Mouse (Mus musculus): ENCODE measurements at regions not wholly inside any gene's neighbourhood (a gene's known extent, or its start where the extent isn't known, plus 50 kb on each side); places are given as distances from the start of the nearest gene placed in this dataset.

- Histone ChIP-seq H3K4me3 (ENCODE audit: low read length) (no peak overlapping the region), H3K4me1 (replicated peaks; ENCODE audit: control insufficient read depth, insufficient read depth, low read length) (no peaks in the 10 kb centered on the region), H3K27ac (ENCODE audit: low read length) (no peak overlapping the region), H3K9me3 (ENCODE audit: control insufficient read depth, low read length) (no peaks in the 10 kb centered on the region), H3K36me3 (ENCODE audit: control insufficient read depth, insufficient read depth, low read length) (no peaks in the 10 kb centered on the region), H3K27me3 (ENCODE audit: control insufficient read depth, insufficient read depth, low read depth, low read length) (no peaks in the 10 kb centered on the region), H3K9ac (ENCODE audit: low read length) (no peak overlapping the region), H3K4me2 (ENCODE audit: low read depth, low read length) (no peak overlapping the region)
- no peak for ATAC-seq (ENCODE audit: low read depth)
- 8% methylated on average over 6 of the region's 6 CpGs for WGBS
Measured at GRCm38 (mm10) chr9:74021339-74021738, 52.6 kb upstream of the Unc13c start.

GRCm38 (mm10) chr9:74023922-74024321, 55.2 kb upstream of the Unc13c start:
- H3K36me3 ChIP-seq (ENCODE audit: control insufficient read depth, insufficient read depth, low read length) = no peaks in the 10 kb centered on the region
- ATAC-seq (ENCODE audit: low read depth) = no peak
- no peak overlapping the region for H3K9ac ChIP-seq (ENCODE audit: low read length)
- H3K9me3 ChIP-seq (ENCODE audit: control insufficient read depth, low read length) = no peaks in the 10 kb centered on the region
- no peak overlapping the region for H3K4me2 ChIP-seq (ENCODE audit: low read depth, low read length)
- no peak overlapping the region for H3K27ac ChIP-seq (ENCODE audit: low read length)
- 47% methylated on average over 3 of the region's 3 CpGs for WGBS
- no peak overlapping the region for H3K4me3 ChIP-seq (ENCODE audit: low read length)
- no peaks in the 10 kb centered on the region for H3K4me1 ChIP-seq (replicated peaks; ENCODE audit: control insufficient read depth, insufficient read depth, low read length)
- H3K27me3 ChIP-seq (ENCODE audit: control insufficient read depth, insufficient read depth, low read depth, low read length) = no peaks in the 10 kb centered on the region

- H3K4me3 ChIP-seq (ENCODE audit: low read length) = no peak overlapping the region
- ATAC-seq (ENCODE audit: low read depth) = no peak
- H3K36me3 ChIP-seq (ENCODE audit: control insufficient read depth, insufficient read depth, low read length) = no peaks in the 10 kb centered on the region
- WGBS = 31% methylated on average over 3 of the region's 3 CpGs
- no peaks in the 10 kb centered on the region for H3K4me1 ChIP-seq (replicated peaks; ENCODE audit: control insufficient read depth, insufficient read depth, low read length)
- no peak overlapping the region for H3K9ac ChIP-seq (ENCODE audit: low read length)
- H3K27ac ChIP-seq (ENCODE audit: low read length) = no peak overlapping the region
- H3K4me2 ChIP-seq (ENCODE audit: low read depth, low read length) = no peak overlapping the region
- no peaks in the 10 kb centered on the region for H3K9me3 ChIP-seq (ENCODE audit: control insufficient read depth, low read length)
- H3K27me3 ChIP-seq (ENCODE audit: control insufficient read depth, insufficient read depth, low read depth, low read length) = no peaks in the 10 kb centered on the region
Measured at GRCm38 (mm10) chr9:74026131-74026530, 57.4 kb upstream of the Unc13c start.

GRCm38 (mm10) chr9:74028438-74028837, 59.7 kb upstream of the Unc13c start:
- Histone ChIP-seq H3K4me2 (ENCODE audit: low read depth, low read length) (no peak overlapping the region), H3K27me3 (ENCODE audit: control insufficient read depth, insufficient read depth, low read depth, low read length) (no peaks in the 10 kb centered on the region), H3K9me3 (ENCODE audit: control insufficient read depth, low read length) (no peaks in the 10 kb centered on the region), H3K4me1 (replicated peaks; ENCODE audit: control insufficient read depth, insufficient read depth, low read length) (no peaks in the 10 kb centered on the region), H3K4me3 (ENCODE audit: low read length) (no peak overlapping the region), H3K36me3 (ENCODE audit: control insufficient read depth, insufficient read depth, low read length) (no peaks in the 10 kb centered on the region), H3K9ac (ENCODE audit: low read length) (no peak overlapping the region), H3K27ac (ENCODE audit: low read length) (no peak overlapping the region)
- ATAC-seq (ENCODE audit: low read depth) = no peak
- WGBS = 36% methylated on average over 1 of the region's 1 CpGs

- peaks cover 2% of the 10 kb centered on the region; the same call in 1 of the 2 replicates for H3K4me1 ChIP-seq (replicated peaks; ENCODE audit: control insufficient read depth, insufficient read depth, low read length)
- no peaks in the 10 kb centered on the region for H3K9me3 ChIP-seq (ENCODE audit: control insufficient read depth, low read length)
- H3K27me3 ChIP-seq (ENCODE audit: control insufficient read depth, insufficient read depth, low read depth, low read length) = no peaks in the 10 kb centered on the region
- no peak overlapping the region for H3K27ac ChIP-seq (ENCODE audit: low read length)
- H3K9ac ChIP-seq (ENCODE audit: low read length) = no peak overlapping the region
- no peaks in the 10 kb centered on the region for H3K36me3 ChIP-seq (ENCODE audit: control insufficient read depth, insufficient read depth, low read length)
- peak; percentile 78 for ATAC-seq (ENCODE audit: low read depth)
- H3K4me2 ChIP-seq (ENCODE audit: low read depth, low read length) = no peak overlapping the region
- 47% methylated on average over 3 of the region's 3 CpGs for WGBS
- no peak overlapping the region for H3K4me3 ChIP-seq (ENCODE audit: low read length)
Measured at GRCm38 (mm10) chr9:74045936-74046335, 64.2 kb upstream of the Wdr72 start.

GRCm38 (mm10) chr9:74049776-74050175, 60.4 kb upstream of the Wdr72 start:
- no peaks in the 10 kb centered on the region for H3K27me3 ChIP-seq (ENCODE audit: control insufficient read depth, insufficient read depth, low read depth, low read length)
- no peaks in the 10 kb centered on the region for H3K9me3 ChIP-seq (ENCODE audit: control insufficient read depth, low read length)
- WGBS = 41% methylated on average over 3 of the region's 3 CpGs
- no peak overlapping the region for H3K9ac ChIP-seq (ENCODE audit: low read length)
- H3K27ac ChIP-seq (ENCODE audit: low read length) = no peak overlapping the region; the same call in 1 of the 2 replicates
- no peak overlapping the region for H3K4me2 ChIP-seq (ENCODE audit: low read depth, low read length)
- H3K36me3 ChIP-seq (ENCODE audit: control insufficient read depth, insufficient read depth, low read length) = no peaks in the 10 kb centered on the region
- ATAC-seq (ENCODE audit: low read depth) = peak; percentile 61; the same call in 1 of the 2 replicates
- no peak overlapping the region for H3K4me3 ChIP-seq (ENCODE audit: low read length)
- H3K4me1 ChIP-seq (replicated peaks; ENCODE audit: control insufficient read depth, insufficient read depth, low read length) = peaks cover 2% of the 10 kb centered on the region; the same call in 1 of the 2 replicates

- H3K9ac ChIP-seq (ENCODE audit: low read length) = no peak overlapping the region
- H3K9me3 ChIP-seq (ENCODE audit: control insufficient read depth, low read length) = no peaks in the 10 kb centered on the region
- peaks cover 4% of the 10 kb centered on the region; the same call in 1 of the 2 replicates for H3K4me1 ChIP-seq (replicated peaks; ENCODE audit: control insufficient read depth, insufficient read depth, low read length)
- no peak overlapping the region for H3K4me3 ChIP-seq (ENCODE audit: low read length)
- no peaks in the 10 kb centered on the region for H3K36me3 ChIP-seq (ENCODE audit: control insufficient read depth, insufficient read depth, low read length)
- ATAC-seq (ENCODE audit: low read depth) = 0 out of 2 replicates have a peak, but pooled peaks have one; percentile 43
- 21% methylated on average over 5 of the region's 5 CpGs for WGBS
- H3K4me2 ChIP-seq (ENCODE audit: low read depth, low read length) = no peak overlapping the region
- H3K27ac ChIP-seq (ENCODE audit: low read length) = no peak overlapping the region
- H3K27me3 ChIP-seq (ENCODE audit: control insufficient read depth, insufficient read depth, low read depth, low read length) = no peaks in the 10 kb centered on the region
Measured at GRCm38 (mm10) chr9:74056709-74057108, 53.4 kb upstream of the Wdr72 start.

GRCm38 (mm10) chr9:74057476-74058076, 52.6 kb upstream of the Wdr72 start:
- Histone ChIP-seq H3K27me3 (ENCODE audit: control insufficient read depth, insufficient read depth, low read depth, low read length) (no peaks in the 10 kb centered on the region), H3K4me1 (replicated peaks; ENCODE audit: control insufficient read depth, insufficient read depth, low read length) (peaks cover 4% of the 10 kb centered on the region; the same call in 1 of the 2 replicates), H3K4me3 (ENCODE audit: low read length) (no peak overlapping the region), H3K36me3 (ENCODE audit: control insufficient read depth, insufficient read depth, low read length) (no peaks in the 10 kb centered on the region), H3K27ac (ENCODE audit: low read length) (no peak overlapping the region), H3K4me2 (ENCODE audit: low read depth, low read length) (no peak overlapping the region), H3K9ac (ENCODE audit: low read length) (no peak overlapping the region), H3K9me3 (ENCODE audit: control insufficient read depth, low read length) (no peaks in the 10 kb centered on the region)
- ATAC-seq (ENCODE audit: low read depth) = no peak
- WGBS = 26% methylated on average over 3 of the region's 3 CpGs

- Histone ChIP-seq H3K9ac (ENCODE audit: low read length) (no peak overlapping the region), H3K4me1 (replicated peaks; ENCODE audit: control insufficient read depth, insufficient read depth, low read length) (peaks cover 4% of the 10 kb centered on the region; the same call in 1 of the 2 replicates), H3K4me2 (ENCODE audit: low read depth, low read length) (no peak overlapping the region), H3K9me3 (ENCODE audit: control insufficient read depth, low read length) (no peaks in the 10 kb centered on the region), H3K27me3 (ENCODE audit: control insufficient read depth, insufficient read depth, low read depth, low read length) (no peaks in the 10 kb centered on the region), H3K27ac (ENCODE audit: low read length) (no peak overlapping the region), H3K36me3 (ENCODE audit: control insufficient read depth, insufficient read depth, low read length) (no peaks in the 10 kb centered on the region), H3K4me3 (ENCODE audit: low read length) (no peak overlapping the region)
- 39% methylated on average over 5 of the region's 5 CpGs for WGBS
- ATAC-seq (ENCODE audit: low read depth) = no peak
Measured at GRCm38 (mm10) chr9:74058269-74058871, 51.8 kb upstream of the Wdr72 start.

All from lung, embryonic 16.5 days (tissue).